Mouse (Mus musculus): ENCODE data around the gene Myd88. TPM values are rescaled to one million over a fixed set of nuclear protein-coding genes. Genes with fewer than 3 reads are reported as not detected.

Myd88 gene
- total RNA-seq, 4 experiments from 2014 or later, result 10.7 to 12.5 (median 11.4) TPM

DNA sequence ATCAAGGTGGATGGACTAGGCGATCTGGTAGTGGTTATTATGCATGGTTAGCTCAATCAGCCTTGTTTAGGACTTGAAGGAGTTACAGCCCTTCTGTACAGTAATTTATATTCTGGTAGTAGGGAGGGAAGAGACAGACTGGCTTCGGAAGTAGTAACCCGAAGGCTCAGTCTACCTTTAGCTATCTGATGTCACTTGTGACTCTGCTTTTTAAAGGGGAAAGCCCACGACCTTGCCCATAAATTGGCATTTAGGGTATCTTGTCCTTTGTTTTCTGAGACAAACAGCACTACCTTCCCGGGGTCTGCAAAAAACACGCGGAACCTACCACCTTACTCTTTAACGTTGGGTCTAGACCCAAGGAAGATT is 1.0 kb downstream of the Myd88 start:
- no peak for DNase-seq (ENCODE audit: low spot score)

DNA sequence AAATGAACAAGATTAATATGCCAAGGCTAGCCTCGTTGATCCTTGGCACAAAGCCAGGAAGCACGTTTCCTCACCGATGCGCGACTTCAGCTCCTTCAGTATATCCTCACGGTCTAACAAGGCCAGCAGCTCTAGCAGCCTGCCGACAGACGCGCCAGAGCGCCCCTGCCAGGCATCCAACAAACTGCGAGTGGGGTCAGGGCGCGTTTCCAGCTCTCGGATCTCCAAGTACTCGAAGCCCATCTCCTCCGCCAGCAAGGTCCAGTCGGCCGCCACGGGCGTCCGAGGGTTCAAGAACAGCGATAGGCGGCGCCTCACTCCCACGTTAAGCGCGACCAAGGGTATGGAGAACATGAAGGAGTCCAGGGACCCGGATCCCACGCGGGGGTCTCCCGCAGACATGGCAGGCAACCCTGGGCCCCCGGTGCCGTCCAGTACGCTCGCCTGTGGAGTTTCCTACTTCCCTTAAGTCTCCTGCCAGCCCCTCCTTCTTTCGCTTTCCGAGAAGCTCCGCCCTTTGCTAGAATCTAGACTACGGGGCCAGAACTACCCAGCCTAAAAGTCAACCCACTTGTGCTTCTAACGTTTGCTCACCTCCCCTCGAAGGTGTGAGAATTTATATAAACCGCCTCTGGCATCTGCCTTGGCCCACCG is 1.5 kb downstream of the Myd88 start, which contains the start of gene Acaa1a:
TSS of gene Acaa1a (plus strand) at position 119 of the 654 bp plus-strand sequence.
- DNase-seq (ENCODE audit: low spot score), result peak; percentile 85

DNA sequence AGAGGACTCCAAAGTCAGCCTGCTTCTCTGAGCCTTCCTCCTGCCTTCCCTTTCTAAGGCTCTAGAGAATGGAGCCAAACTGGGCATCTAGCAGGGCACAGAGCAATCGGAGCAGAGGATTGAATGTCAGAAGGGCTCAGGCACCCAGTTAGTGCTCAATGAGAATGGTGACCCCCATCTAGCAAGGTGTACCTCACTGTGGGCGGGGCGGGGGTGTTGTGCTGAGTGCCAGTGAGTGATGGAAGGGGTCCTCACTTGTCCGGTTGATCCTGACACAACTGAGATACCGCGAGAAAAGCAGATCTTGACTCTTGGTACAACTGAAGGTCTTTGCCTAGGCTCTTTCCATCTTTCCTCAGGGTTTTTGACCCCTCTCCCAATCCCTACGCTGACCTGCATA is 2.1 kb downstream of the Myd88 start:
- DNase-seq (ENCODE audit: low spot score), result no peak

DNA sequence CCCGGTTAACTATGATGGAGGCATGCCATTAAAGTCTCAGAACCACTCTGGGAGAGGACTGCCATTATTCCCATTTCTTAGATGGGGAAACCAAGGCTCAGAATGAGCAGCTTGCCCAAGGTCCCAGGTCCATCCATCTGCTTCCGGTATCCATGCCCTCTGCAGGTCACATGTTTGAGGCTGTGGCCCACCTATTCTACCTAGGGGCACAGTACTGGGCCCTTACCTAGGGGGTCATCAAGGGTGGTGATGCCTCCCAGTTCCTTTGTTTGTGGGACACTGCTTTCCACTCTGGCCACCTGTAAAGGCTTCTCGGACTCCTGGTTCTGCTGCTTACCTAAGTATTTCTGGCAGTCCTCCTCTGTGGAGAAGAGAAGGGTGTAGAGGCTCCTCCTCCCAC is 2.9 kb downstream of the Myd88 start:
- DNase-seq (ENCODE audit: low spot score), result no peak

DNA sequence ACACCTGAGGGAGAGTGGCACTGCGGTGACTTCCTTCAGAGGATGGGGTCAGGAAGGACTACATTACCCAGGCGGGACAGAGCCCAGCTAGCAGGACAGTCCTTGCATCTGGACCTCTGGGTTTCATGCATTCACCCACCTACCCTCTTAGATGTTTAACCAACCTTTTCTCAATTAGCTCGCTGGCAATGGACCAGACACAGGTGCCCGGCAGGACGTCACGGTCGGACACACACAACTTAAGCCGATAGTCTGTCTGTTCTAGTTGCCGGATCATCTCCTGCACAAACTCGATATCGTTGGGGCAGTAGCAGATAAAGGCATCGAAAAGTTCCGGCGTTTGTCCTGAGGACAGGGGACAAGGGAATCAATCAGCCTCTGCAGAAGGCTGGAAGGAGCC is 3.4 kb downstream of the Myd88 start:
- DNase-seq (ENCODE audit: low spot score), result no peak

DNA sequence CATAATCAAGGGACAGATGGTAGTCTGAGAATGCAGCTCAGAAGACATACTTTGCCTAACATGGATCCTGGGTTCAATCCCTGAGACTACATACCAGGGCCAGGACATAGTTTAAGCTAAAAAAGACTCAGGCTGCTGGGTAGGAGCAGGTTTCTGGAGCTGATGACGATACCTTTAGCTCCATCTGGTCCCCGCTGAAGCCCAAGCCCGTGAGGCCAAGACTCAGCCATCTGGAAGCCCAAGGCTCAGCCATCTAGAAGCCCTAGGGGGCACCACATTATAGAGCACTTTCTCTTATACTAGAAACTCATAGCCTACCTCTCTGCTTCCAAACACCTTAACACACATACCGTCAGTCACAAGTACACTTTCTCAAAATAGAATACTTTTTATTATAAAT is 5.6 kb downstream of the Myd88 start:
- DNase-seq (ENCODE audit: low spot score), result no peak

DNA sequence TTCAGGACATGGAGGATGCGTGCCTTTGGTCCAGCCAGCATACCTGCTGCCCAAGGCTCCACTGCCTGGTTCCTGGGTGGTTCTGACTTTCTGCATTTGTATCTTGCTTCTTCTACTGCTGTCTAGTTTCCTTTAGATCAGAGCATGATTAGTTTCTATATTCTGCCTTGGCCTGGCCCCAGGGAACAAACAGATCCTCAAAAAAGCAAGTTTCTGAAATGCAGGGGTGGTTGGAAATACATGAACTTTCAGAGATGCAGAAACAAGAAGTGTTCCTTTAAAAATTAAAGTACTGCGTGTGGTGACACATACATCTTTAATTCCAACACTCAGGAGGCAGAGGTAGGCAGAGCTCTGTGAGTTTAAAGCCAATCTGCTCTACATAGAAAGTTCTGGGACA is 6.4 kb downstream of the Myd88 start:
- DNase-seq (ENCODE audit: low spot score), result no peak

DNA sequence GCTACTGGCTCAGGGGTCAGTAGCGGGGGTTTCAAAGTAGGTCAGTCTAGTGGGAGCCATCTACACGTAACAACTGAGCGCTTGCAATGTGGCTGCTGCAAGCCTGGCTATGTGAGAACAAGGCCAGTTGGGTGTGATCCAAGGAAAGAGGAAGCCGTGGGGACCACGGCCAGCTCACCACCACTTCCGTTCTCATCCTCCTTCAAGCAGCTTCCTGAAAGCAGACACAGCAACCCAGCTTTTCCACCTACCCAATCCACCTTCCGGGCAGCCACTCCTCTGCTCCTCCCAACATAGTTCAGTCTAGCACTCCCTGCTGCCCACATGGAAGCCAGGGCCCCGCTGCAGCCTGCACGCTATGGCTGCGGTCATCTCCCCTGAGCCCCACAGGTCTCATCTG is 6.9 kb downstream of the Myd88 start:
- peak; percentile 80 for DNase-seq (ENCODE audit: low spot score)

DNA sequence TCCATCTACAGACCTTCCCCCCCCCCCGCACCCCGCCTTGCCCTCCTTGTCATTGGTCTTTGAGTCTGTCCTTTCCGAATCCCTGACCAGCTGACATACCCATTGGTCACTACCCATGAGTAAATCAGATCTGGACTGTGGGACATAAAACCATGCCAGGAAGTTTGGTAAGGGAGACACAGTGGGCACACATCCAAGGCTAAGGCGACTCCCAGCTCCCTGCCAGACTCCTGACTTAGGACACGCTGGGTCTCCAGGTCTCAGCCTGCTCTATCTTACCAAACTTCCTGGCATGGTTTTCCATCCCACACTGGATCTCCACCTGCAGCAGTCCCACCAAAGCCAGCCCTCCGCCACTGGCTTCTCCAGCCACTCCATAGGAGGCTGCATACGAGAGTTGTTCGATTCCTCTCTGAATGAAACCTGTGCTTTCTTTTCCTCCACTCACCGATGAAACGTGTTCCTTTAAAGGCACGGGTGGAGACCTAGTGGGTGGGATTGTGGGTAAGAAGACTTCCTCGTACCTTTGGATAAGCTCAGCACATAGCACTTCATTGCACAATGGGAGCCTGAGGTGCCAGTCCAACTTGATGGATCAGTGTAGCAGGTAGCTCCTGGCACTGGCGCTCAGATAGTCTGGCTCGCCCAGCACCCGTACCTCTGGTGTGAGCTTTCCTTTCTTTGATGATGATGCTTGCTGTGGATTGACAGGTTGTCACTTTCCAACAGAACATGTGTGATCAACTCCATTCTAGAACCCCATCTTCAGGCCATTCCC is 10.8 kb downstream of the Myd88 start:
- DNase-seq (ENCODE audit: low spot score), result no peak

DNA sequence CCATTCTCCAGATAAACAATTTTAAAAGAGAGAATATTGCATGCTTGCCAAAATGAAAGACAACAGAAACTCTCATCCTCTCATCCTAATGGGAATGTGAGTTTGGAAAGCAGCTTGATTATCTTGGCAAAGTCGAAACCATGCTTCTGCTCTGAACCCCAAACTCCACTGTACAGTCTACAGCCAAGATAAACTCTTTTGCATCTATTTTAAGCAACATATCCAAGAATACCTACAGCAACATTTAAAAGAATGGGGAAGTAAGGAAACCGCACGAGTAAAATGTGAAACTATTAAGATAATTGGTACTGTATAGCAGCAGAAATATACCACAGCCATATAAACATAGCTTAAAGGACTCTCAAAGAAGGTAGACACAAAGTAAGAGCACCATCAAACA is 12.7 kb downstream of the Myd88 start:
- DNase-seq (ENCODE audit: low spot score), result no peak

DNA sequence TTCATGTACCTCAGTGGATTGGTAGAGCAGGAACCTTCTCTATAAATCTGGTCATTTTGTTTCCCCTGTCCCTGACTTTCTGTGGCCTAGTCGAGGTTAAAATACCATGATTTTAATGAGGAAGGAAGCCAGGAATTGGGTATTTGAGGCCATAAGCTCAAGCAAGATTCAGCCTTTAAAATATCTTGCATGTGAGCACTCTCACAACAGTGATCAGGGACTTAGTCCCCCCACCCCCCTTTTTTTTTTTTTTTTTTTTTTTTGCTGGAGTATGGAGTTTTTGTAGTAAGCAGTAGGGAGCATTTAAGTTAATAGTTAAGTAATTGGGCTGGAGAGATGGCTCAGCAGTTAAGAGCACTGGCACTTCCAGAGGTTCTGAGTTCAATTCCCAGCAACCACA is 17.1 kb downstream of the Myd88 start:
- no peak for DNase-seq (ENCODE audit: low spot score)

DNA sequence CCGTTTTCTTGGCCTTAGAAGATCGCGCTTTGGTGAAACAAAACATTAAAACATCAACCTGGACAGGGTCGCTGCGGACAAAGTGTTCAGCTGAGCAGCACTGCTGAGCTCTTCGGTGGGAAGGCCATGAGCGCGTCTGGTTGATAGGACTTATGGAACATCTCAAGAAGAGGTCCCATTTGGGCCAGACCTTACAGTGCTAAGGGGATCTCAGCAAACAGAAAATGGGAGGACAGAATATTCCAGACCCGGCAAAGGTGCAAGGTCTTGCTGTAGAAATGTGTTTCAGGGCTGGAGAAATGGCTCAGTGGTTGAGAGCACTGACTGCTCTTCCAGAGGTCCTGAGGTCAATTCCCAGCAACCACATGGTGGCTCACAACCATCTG is 18.0 kb downstream of the Myd88 start:
- DNase-seq (ENCODE audit: low spot score), result no peak

DNA sequence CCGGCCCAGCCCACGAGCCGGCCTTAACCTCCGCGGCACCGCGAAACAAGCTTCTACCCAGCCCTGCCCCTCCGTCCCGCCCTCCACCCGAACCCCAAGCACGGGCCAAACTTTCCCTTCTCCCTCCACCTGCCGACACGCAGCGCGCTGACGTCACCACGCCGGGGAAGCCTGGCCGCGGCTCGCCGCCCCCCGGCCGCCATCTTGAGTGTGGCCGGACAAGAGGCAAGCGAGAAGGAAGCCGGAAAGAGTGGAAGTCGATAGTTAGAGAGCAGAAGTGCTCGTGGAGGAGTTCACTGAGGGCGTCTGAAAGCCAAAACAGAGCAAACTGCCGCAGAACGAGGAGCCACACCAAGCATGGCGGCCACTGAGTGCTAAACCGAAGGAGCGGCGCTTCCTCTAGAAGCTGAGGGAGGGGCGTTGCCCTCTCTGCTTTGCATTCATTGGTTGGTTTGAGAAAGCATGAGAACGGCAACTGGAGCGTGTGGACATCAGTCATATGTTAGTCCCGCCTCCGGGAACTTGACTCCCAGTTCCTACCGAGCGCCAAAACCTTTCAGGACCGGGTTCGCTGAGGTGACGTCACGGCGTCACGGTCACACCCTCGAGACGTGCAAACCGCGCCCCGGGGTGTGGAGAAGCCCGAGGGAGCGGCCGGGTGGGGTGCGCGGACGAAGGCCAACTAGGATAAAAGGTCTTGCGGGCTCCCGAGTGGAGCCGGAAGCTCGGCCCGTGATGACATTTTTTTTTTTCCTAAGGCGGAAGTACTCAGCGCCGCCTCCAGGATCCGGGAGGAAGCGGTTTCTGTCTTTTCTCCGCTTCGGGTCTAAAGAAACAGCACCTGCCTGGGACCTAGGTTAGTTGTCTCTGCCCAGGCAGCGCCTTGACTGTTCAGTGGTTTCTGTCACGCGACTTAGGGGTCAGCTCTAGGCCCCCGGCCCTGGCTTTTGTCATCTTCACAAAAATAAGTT is 18.6 kb downstream of the Myd88 start, which contains the start of gene Oxsr1:
TSS of gene Oxsr1 (minus strand) at position 139 of the 971 bp plus-strand sequence.
- peak; percentile 100 for DNase-seq (ENCODE audit: low spot score)

DNA sequence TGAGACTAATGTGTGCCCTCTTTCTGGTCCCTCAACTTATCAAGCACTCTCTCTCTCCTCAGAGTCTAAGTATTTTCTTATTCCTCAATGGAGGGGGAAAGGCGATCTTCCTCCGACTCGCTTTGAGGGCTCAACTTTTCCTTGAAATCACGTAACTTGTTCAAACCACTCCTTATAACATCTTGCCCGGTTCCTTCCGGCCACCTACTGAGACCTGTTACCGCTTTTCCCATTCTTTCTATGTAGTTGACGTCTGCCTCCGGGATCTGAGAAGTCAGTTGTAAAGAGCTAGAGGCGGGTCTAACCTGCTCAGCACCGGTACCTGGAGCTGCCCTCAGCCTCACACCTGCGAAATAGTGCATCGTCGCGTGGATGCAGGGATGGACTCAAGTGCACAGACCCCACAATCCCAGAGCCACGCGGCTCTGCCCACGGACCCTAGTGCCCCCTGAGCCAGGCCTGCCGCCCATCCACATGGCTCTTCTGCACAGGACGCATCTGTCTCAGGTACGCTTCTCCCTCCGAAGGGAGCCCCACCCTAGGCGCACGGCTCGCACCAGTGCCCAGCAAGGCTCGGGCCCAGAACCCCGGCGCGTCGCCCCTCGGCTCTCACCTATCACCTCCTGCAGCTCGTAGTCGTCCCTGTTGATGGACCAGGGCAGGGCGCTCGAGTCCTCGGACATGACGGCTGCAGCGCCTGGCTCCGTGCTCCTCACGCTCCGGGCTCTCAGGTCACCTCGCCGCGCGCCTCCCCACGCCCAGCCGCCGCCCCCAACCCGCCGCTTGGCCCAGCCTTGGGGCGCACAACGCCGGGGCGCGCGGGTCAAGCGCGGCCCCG is 19.6 kb downstream of the Myd88 start:
- no peak for DNase-seq (ENCODE audit: low spot score)

DNA sequence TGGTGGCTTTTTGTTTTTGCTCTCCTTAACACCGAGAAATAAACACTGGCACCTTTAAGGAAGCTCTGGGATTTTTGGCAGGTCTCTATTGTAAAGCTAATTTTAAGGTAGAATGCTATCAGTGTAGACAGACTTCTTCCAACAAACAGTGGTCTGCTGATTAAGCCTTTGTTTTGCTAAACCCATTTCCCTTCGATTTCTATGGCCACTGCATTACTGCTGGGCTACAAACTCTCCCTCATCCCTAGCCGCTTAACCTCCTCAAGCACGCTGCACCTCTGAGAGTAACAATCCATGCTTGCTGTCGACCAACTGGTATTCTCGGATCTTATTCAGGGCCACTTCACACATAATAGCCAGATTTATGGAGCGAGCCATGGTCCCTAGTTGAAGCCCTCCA is 20.3 kb downstream of the Myd88 start:
- no peak for DNase-seq (ENCODE audit: low spot score)

DNA sequence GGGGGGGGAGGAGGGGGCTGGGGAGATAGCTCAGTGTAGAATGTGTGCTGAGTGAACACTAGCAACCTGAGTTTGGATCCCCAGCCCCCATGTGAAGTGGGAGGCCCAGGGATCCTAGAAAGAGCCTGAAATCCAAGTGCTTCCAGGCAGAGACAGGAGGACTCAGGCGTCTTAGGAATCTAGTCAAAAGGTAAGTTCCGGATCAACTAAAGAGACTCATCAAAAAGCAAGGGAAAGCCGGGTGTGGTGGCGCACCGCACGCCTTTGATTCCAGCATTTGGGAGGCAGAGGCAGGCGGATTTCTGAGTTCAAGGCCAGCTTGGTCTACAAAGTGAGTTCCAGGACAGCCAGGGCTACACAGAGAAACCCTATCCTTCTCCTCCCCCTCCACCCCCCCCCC is 20.8 kb downstream of the Myd88 start:
- no peak for DNase-seq (ENCODE audit: low spot score)

DNA sequence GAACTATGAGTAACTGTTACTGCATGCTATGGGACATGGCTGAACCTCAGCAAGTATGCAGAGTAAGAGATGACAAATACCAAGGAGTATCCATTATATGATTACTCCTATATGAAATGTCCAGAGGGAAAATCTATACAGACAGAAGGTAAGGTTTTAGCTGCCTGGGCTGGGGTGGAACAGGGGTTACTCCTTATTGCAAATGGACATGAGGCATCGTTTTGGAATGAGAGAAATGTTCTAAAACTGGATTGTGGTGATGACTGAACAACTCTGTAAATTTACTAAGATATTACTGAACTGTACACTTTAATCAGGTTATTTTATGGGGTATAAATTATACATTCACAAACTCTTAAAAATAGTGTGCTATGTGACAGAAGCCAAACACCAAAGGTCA is 22.3 kb downstream of the Myd88 start:
- no peak for DNase-seq (ENCODE audit: low spot score)

DNA sequence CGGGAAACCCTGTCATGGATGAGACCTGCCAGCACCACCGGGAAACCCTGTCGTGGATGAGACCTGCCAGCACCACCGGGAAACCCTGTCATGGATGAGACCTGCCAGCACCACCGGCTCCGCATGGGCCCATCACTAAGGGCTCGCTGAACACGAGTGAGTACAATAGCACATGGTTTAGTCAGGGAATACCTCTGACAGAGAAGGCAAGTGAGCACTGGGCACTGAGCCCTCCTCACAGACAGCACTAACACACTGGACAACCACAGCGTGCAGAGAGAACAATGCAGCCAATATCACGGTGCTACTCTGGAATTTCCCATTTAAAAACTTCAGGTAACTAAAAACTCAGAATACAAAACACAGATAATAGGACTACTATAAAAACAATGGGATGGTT is 28.1 kb downstream of the Myd88 start:
- DNase-seq (ENCODE audit: low spot score), result no peak

DNA sequence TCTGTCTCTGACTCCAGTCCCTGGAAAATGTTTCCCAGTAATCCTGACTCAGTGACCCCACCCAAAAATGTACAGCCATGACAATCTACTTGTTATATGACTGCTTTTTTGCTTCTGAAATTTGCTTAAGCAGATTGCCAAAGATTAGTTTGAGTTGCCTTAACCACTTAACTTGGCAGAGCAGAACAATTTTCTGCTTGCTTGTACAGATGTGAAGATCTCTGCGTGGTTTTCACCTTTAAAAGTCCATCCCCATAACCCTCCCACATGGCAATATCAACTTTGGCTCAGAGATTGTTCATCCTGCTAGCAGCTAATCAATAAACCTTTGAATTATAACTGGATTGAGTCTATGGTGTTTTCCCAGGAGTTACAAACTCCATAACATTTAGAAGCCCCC is 32.1 kb downstream of the Myd88 start:
- no peak for DNase-seq (ENCODE audit: low spot score)

DNA sequence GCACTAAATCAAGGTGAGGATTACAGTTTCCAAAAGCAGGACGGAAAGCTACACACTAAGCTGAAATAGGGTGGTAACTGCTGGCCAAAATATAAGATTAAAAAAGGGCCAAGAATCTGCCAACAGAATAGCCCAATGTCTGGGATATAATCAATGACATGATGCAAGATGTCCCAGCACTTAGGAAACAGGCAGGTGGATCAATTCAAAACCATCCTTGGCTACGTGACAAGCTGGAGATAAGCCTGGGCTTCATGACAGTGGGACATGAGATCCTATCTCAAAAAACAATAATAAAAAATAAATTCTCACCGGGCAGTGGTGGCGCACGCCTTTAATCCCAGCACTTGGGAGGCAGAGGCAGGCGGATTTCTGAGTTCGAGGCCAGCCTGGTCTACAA is 35.3 kb downstream of the Myd88 start:
- no peak for DNase-seq (ENCODE audit: low spot score)

DNA sequence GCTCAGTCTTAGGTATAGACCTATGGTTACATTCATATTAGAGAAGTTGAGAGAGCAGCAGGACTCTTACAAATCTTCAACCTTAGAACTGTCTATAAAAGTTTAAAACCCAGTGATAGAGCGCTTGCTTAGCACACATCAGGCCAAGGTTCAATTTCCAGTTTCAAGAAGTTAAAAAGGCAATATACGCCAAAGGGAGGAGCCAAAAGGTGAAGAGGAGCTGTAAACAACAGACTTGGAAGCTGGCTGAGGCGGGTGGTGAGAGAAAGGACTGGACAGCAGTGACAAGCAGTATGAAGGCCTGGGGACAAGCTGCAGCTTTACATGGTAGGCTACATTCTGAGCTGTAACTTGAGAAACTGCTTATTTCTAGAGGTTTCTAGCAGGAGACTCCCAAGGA is 42.6 kb downstream of the Myd88 start:
- DNase-seq (ENCODE audit: low spot score), result no peak
